Mouse (Mus musculus) liver, embryonic 14.5 days (tissue): Measurements from ENCODE around the gene Dydc2. TPM values are rescaled to one million over a fixed set of nuclear protein-coding genes. Genes with fewer than 3 reads are reported as not detected.

Experiments used
- ATAC-seq: fragments of 200-750 bp; cut with Nextera tagmentation; 2 replicates; pipeline ENCODE4 v1.8.0; 2017; ENCODE audit warnings: moderate number of reproducible peaks, mild to moderate bottlenecking, moderate library complexity; ENCODE audit not compliant: insufficient read depth
- DNase-seq, 3 experiments: peaks; one replicate each; pipeline ENCODE4 v3.0.0-alpha.2; 2012 to 2013; ENCODE audit warnings: low read depth in 3 of 3, low spot score in 3 of 3
- H3K27ac ChIP-seq: fragments of 300-500 bp; sonication (generic); 2 replicates; pipeline ENCODE4 v1.5.1; 2014; ENCODE audit warnings: moderate library complexity, mild to moderate bottlenecking, control low read depth, inconsistent platforms
- H3K27me3 ChIP-seq: fragments of 300-500 bp; sonication (generic); 2 replicates; pipeline ENCODE4 v1.6.1; 2014; ENCODE audit warnings: mild to moderate bottlenecking, low read length, moderate library complexity; ENCODE audit not compliant: control insufficient read depth, insufficient read depth
- H3K36me3 ChIP-seq: fragments of 300-500 bp; sonication (generic); replicated peaks from 2 replicates; pipeline ENCODE4 v1.6.1; 2014; ENCODE audit warnings: low read depth; ENCODE audit not compliant: control insufficient read depth, insufficient read depth
- H3K4me1 ChIP-seq, 2 experiments: fragments of 200-500 bp in 1 of 2; fragments of 300-500 bp in 1 of 2; sonication (generic) in 1 of 2; replicated peaks; 2 replicates each; pipeline ENCODE4 v1.6.1; 2012 to 2014; ENCODE audit warnings: antibody characterized with exemption in 1 of 2, inconsistent platforms in 1 of 2, low read length in 1 of 2; ENCODE audit not compliant: control insufficient read depth in 2 of 2, insufficient read depth in 2 of 2
- H3K4me2 ChIP-seq: fragments of 300-500 bp; sonication (generic); 2 replicates; pipeline ENCODE4 v1.6.1; 2014; ENCODE audit warnings: low read depth, mild to moderate bottlenecking, control low read depth, moderate library complexity
- H3K4me3 ChIP-seq, 2 experiments: fragments of 200-500 bp in 1 of 2; fragments of 300-500 bp in 1 of 2; sonication (generic) in 1 of 2; 2 replicates each; pipeline ENCODE4 v1.5.1; 2012 to 2014; ENCODE audit warnings: low read depth in 2 of 2, low read length in 2 of 2, mild to moderate bottlenecking in 2 of 2, control low read depth in 1 of 2, inconsistent platforms in 1 of 2, moderate library complexity in 1 of 2; ENCODE audit not compliant: insufficient read depth in 1 of 2
- H3K9ac ChIP-seq: fragments of 300-500 bp; sonication (generic); replicated peaks from 2 replicates; pipeline ENCODE4 v1.6.1; 2014; ENCODE audit warnings: mild to moderate bottlenecking, control low read depth, moderate library complexity
- H3K9me3 ChIP-seq: fragments of 300-500 bp; sonication (generic); 2 replicates; pipeline ENCODE4 v1.6.1; 2016; ENCODE audit warnings: low read length, mixed read lengths; ENCODE audit not compliant: control insufficient read depth
- CTCF ChIP-seq: IDR thresholded peaks from 2 replicates; pipeline ENCODE4 v1.5.1; 2016; ENCODE audit warnings: antibody characterized with exemption, low read depth, control low read depth
- EP300 ChIP-seq: IDR thresholded peaks from 2 replicates; pipeline ENCODE4 v1.6.1; 2016; ENCODE audit warnings: antibody characterized with exemption, low read depth
- WGBS: fragments of 180-500 bp; shearing (Covaris S2); extraction: QIAGEN DNeasy Blood & Tissue Kit; methylation state at CpG from one replicate; pipeline ENCODE4 v1.1.7; 2014; ENCODE audit not compliant: insufficient replicate concordance; 5-methylcytosine and 5-hydroxymethylcytosine counted together
- polyA plus RNA-seq, 2 experiments: library from polyadenylated mRNA; depleted of rRNA in 1 of 2; stranded (reverse) in 1 of 2; unstranded in 1 of 2; fragments of >200 nt; fragmentation: Nextera tagmentation in 1 of 2; extraction: Ambion mirVana in 1 of 2; gene quantifications; 2 replicates each; pipeline versions ENCODE4 v1.2.1 to v1.2.3; 2012 to 2014

Dydc2 gene
- polyA plus RNA-seq, 2 experiments: not detected

- no peaks in the 10 kb centered on the region for H3K4me1 ChIP-seq
- H3K4me2 ChIP-seq: no peak overlapping the region
- H3K9me3 ChIP-seq: no peaks in the 10 kb centered on the region
- H3K9ac ChIP-seq: no peak overlapping the region
- H3K27me3 ChIP-seq: no peaks in the 10 kb centered on the region
- TF ChIP-seq CTCF: peak; percentile 49; the same call in 1 of the 2 replicates
- TF ChIP-seq EP300: no peak
- DNase-seq (no peak), ATAC-seq (no peak)
- WGBS: 28% methylated on average over 1 of the region's 1 CpGs
- no peak overlapping the region for H3K27ac ChIP-seq
- no peaks in the 10 kb centered on the region for H3K36me3 ChIP-seq
- no peak overlapping the region for H3K4me3 ChIP-seq
Measured at GRCm38 (mm10) chr14:41094114-41094513, 25.1 kb upstream of the Dydc2 start.

GRCm38 (mm10) chr14:41090777-41091176 is 21.8 kb upstream of the Dydc2 start:
- DNase-seq (no peak), ATAC-seq (no peak)
- no peak overlapping the region for H3K4me2 ChIP-seq
- no peak overlapping the region for H3K9ac ChIP-seq
- H3K4me3 ChIP-seq: no peak overlapping the region
- H3K27me3 ChIP-seq: no peaks in the 10 kb centered on the region
- TF ChIP-seq EP300: no peak
- TF ChIP-seq CTCF: peak; percentile 74
- no peaks in the 10 kb centered on the region for H3K36me3 ChIP-seq
- H3K9me3 ChIP-seq: no peaks in the 10 kb centered on the region
- H3K27ac ChIP-seq: no peak overlapping the region
- H3K4me1 ChIP-seq: no peaks in the 10 kb centered on the region
- 34% methylated on average over 8 of the region's 8 CpGs for WGBS

- Histone ChIP-seq H3K36me3 (no peaks in the 10 kb centered on the region), H3K27me3 (no peaks in the 10 kb centered on the region), H3K27ac (no peak overlapping the region), H3K9me3 (no peaks in the 10 kb centered on the region), H3K4me1 (no peaks in the 10 kb centered on the region), H3K4me3 (no peak overlapping the region), H3K9ac (no peak overlapping the region), H3K4me2 (no peak overlapping the region)
- ATAC-seq: no peak
- WGBS: 62% methylated on average over 1 of the region's 1 CpGs
- TF ChIP-seq EP300 (no peak), CTCF (peak; percentile 66)
- DNase-seq: no peak
Measured at GRCm38 (mm10) chr14:41087509-41087908, 18.5 kb upstream of the Dydc2 start.

- H3K36me3 ChIP-seq: no peaks in the 10 kb centered on the region
- no peak overlapping the region for H3K4me3 ChIP-seq
- no peaks in the 10 kb centered on the region for H3K4me1 ChIP-seq
- no peak overlapping the region for H3K4me2 ChIP-seq
- H3K9me3 ChIP-seq: no peaks in the 10 kb centered on the region
- TF ChIP-seq CTCF: no peak
- no peak for TF ChIP-seq EP300
- WGBS: 62% methylated on average over 2 of the region's 2 CpGs
- DNase-seq (no peak), ATAC-seq (no peak)
- H3K27ac ChIP-seq: no peak overlapping the region
- no peaks in the 10 kb centered on the region for H3K27me3 ChIP-seq
- no peak overlapping the region for H3K9ac ChIP-seq
Measured at GRCm38 (mm10) chr14:41082408-41082807, 13.4 kb upstream of the Dydc2 start.

- peak overlapping the region; percentile 47 for H3K4me2 ChIP-seq
- no peaks in the 10 kb centered on the region for H3K9me3 ChIP-seq
- H3K9ac ChIP-seq: no peak overlapping the region
- no peak for ATAC-seq
- TF ChIP-seq EP300 (no peak), CTCF (no peak)
- peak overlapping the region; percentile 35 to 46 for H3K4me3 ChIP-seq
- no peak overlapping the region for H3K27ac ChIP-seq
- H3K27me3 ChIP-seq: no peaks in the 10 kb centered on the region
- WGBS: 4% methylated on average over 8 of the region's 8 CpGs
- H3K4me1 ChIP-seq: peaks cover 0 to 7% of the 10 kb centered on the region in 2 experiments; a peak in 2 of 4 replicates
- DNase-seq: no peak
- H3K36me3 ChIP-seq: no peaks in the 10 kb centered on the region
Measured at GRCm38 (mm10) chr14:41072944-41073275, 3.9 kb upstream of the Dydc2 start.
